Mouse (Mus musculus): ENCODE data around the gene Gm21887.
"Not testable (repeated sequence)": the region's sequence is repeated elsewhere in the genome, so short reads cannot be mapped to it uniquely, and the experiment has no call there.

Gene Gm21887

DNA sequence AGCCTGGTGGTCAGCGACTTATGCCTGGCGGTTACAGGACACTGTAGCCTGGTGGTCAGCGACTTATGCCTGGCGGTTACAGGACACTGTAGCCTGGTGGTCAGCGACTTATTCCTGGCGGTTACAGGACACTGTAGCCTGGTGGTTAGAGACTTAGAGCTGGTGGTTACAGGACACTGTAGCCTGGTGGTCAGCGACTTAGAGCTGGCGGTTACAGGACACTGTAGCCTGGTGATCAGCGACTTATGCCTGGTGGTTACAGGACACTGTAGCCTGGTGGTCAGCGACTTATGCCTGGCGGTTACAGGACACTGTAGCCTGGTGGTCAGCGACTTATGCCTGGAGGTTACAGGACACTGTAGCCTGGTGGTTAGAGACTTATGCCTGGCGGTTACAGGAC, 4.6 kb downstream of the Gm21887 start:
- not testable (repeated sequence) for DNase-seq (ENCODE audit: low spot score)

DNA sequence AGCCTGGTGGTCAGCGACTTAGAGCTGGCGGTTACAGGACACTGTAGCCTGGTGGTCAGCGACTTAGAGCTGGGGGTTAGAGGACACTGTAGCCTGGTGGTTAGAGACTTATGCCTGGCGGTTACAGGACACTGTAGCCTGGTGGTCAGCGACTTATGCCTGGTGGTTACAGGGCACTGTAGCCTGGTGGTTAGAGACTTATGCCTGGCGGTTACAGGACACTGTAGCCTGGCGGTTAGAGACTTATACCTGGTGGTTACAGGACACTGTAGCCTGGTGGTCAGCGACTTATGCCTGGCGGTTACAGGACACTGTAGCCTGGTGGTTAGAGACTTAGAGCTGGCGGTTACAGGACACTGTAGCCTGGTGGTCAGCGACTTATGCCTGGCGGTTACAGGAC, 6.4 kb downstream of the Gm21887 start:
- not testable (repeated sequence) for DNase-seq (ENCODE audit: low spot score)

DNA sequence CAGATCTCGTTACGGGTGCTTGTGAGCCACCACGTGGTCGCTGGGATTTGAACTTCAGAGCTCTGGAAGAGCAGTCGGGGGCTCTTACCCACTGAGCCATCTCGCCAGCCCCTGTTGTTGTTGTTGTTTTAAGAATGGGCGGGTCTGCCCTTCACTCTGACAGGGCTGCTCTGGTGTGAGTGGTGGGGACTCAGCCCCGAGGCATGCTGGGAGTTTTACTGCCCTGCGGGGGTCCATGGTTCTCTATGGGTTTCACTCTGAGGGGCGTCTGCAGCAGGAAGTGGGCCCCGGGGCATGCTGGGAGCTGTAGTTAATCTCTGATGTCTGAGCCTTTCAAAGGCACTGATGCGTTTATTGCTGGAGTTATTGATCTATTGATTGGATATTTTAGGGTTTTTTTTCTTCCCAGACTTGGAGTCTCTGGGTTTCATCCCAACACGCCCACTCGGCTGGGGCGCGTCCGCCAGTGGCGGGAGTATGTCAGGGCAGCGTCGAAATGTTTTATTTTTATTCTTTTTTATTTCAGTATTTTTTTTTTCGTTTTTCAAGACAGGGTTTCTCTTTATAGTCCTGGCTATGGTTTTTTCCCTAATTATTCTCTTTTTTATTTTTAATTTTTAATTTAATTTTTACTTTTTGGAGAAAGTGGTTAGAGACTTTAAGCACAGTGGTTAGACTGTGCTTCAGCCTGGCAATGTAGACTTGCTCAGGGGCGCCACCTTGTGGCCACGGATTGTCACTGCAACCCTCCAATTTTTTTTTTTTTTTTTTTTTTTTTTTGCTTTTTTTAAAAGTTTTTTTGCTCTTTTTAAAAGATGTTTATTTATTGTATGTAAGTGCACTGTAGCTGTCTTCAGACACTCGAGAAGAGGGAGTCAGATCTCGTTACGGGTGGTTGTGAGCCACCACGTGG, 8.1 kb downstream of the Gm21887 start:
- DNase-seq (ENCODE audit: low spot score) = peak; percentile 93

DNA sequence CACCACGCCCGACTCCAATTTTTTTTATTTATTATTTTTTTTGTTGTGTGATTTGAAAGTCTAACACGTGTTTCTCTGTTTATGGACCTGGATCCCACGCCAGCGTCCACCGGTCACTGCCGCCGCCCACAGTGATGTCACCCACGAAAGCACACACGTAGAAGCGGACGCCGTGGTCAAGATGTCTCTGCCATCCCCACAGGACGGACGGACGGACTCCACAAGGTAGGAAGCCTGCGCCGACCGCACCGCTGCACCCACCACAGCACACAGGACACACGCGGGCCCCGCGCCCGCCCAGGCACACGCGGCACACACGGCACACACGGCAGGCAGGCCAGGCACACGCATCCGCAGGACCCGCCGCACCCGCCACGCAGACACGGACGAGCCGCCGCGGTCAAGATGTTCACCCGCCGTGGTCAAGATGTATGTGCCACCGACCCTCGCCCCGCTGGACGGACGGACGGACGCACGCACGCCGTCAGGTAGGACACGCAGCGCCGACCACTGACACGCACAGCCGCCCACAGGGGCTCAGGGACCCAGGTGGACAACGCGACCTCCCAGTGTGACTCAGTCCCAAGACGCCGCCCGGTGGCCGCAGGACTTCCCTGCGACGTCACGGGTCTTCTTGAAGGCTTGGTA, 9.2 kb downstream of the Gm21887 start:
- DNase-seq (ENCODE audit: low spot score) = peak; percentile 70

DNA sequence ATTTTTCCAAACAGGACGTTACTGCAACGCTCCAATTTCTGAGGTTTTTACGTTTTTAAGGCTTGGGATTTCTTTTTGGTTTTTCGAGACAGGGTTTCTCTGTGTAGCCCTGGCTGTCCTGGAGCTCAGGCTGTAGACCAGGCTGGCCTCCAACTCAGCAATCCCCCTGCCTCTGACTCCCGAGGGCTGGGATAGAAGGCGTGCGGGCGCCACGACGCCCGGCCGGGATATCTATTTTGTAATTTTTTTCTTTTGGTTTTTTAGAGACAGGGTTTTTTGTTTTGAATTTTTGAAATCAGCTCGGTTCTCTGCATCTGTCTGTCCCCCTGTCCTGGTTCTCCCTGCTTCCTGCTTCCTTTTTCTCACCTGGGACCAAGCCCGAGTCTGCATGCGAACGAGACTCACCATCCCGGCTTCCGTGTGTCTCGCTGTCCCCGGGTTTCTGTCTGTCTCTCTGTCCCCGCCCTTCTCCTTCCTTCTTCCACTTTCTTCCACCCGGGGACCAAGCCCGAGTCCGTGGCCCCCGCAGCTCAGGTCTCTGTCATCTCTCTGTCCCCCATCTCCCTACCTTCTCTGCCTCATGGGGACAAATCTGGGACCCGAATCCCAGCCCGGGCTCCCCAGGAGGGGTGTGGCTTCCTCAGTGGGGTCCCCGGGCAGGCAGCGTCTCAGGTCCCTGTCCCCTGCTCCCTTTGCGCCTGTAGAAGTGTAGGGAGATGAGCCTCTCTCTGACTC, 9.9 kb downstream of the Gm21887 start:
- peak; percentile 68 for DNase-seq (ENCODE audit: low spot score)

DNA sequence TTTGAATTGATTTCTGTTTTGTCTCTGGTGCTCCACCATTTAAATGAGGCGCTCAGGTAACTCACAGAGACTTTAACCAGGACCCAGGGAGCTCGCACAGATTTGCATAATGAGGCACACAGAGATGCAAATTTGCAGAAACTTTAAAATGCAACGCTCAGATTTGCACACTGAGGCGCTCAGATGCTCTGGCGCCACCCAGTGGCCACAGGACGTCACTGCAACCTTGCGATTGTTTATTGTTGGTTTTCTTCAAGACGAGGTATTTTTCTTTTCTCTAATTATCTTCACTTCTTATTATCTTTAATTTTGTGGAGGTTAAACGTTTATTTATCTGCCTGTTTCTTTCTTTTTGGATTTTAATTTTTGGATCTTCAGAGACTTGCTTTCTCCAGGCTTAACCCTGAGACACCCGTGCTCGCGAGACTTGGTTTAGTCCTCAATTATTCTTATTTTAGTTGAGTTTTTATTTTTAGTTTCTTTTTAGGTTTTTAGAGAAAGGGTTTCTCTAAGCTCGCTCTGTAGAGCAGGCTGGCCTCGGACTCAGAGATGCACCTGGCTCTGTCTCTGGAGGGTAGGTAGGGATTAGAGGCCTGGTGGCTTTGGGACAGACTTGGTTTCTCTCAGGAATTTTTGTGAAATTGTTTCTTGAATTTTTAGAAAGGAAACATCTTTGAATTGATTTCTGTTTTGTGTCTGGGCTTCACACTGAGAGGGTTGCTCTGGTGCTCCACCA, 10.7 kb downstream of the Gm21887 start:
- DNase-seq (ENCODE audit: low spot score) = peak; percentile 100

DNA sequence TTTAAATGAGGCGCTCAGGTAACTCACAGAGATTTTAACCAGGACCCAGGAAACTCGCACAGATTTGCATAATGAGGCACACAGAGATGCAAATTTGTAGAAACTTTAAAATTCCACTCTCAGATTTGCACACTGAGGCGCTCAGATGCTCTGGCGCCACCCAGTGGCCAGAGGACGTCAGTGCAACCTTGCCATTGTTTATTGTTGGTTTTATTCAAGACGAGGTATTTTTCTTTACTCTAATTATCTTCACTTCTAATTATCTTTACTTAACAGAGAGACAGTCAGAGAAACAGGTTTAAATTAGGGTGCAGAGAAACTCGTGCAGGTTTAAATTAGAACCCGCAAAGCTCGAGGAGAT, 11.2 kb downstream of the Gm21887 start:
- DNase-seq (ENCODE audit: low spot score) = peak; percentile 86

DNA sequence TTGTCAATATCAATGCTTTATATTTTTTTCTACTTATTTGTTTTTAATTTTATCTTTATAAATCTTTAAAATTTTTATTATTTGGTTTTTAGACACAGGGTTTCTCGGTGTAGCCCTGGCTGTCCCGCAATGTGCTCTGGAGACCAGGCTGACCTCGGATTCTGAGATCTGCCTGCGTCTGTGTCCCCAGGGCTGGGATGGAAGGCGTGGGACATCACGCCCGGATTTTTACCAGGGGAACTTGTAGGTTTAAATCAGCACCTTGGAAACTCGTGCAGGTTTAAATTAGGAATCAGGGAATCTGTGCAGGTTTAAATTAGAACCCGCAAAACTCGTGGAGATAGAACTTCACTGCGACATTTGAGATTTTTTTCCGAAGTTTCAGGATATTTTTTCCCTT, 11.7 kb downstream of the Gm21887 start:
- not testable (repeated sequence) for DNase-seq (ENCODE audit: low spot score)

DNA sequence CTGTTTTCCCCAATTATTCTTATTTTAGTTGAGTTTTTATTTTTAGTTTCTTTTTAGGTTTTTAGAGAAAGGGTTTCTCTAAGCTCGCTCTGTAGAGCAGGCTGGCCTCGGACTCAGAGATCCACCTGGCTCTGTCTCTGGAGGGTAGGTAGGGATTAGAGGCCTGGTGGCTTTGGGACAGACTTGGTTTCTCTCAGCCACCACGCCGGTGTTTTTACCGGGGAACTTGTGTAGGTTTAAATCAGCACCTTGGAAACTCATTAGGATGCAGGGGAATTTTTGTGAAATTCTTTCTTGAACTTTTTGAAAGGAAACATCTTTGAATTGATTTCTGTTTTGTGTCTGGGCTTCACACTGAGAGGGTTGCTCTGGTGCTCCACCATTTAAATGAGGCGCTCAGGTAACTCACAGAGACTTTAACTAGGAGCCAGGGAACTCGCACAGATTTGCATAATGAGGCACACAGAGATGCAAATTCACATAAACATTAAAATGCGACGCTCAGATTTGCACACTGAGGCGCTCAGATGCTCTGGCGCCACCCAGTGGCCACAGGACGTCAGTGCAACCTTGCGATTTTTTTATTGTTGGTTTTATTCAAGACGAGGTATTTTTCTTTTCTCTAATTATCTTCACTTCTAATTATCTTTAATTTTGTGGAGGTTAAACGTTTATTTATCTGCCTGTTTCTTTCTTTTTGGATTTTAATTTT, 12.4 kb downstream of the Gm21887 start:
- peak; percentile 59 for DNase-seq (ENCODE audit: low spot score)

Data from urinary bladder, postnatal 25 days (tissue).